Mouse (Mus musculus) small intestine, adult 2 months (tissue): ENCODE data around the gene Synpo2.

Experiments used
- CTCF ChIP-seq: fragments of 200-500 bp; IDR thresholded peaks from 2 replicates; pipeline ENCODE4 v1.5.1; 2012; ENCODE audit warnings: low read depth, mild to moderate bottlenecking, control low read depth, inconsistent platforms, low read length, moderate library complexity, mixed read lengths; ENCODE audit not compliant: insufficient replicate concordance, insufficient read length; ENCODE audit errors: extremely low read depth
- POLR2A ChIP-seq: fragments of 200-500 bp; IDR thresholded peaks from 2 replicates; pipeline ENCODE4 v1.6.1; 2012; ENCODE audit warnings: low read depth, mild to moderate bottlenecking, control low read depth, inconsistent platforms, low read length, moderate library complexity

- no peak for TF ChIP-seq POLR2A
- TF ChIP-seq CTCF = no peak
Measured at GRCm38 (mm10) chr3:123081665-123082064, 154.3 kb downstream of the Synpo2 start.
